In genomic region chr17:29979020-29979419, GRCm38 (mm10) we compare ENCODE assay signal across 23 mouse cellular contexts. TPM values are rescaled to one million over a fixed set of nuclear protein-coding genes. Genes with fewer than 3 reads are reported as not detected.
DNase-seq lines count a peak whose midpoint lies in the region; TF ChIP-seq lines count a peak whose summit lies in the region.
"Had no signal": no experiment of that assay in that cellular context is flagged by ENCODE, and none has a peak within 500 bp of the region (broad histone marks: within the 10 kb centered on the region; RNA-seq: fewer than 3 reads in every experiment).

No protein-coding gene starts in this region.

- no peak overlapping the region for H3K27ac ChIP-seq in heart, adult 2 months
- H3K27ac ChIP-seq: embryonic facial prominence, embryonic 12.5 days; forebrain, embryonic 12.5 days; hindbrain, embryonic 12.5 days; limb, embryonic 12.5 days; macrophage; neural tube, embryonic 13.5 days had no signal

- H3K36me3 ChIP-seq in heart, adult 2 months (ENCODE audit: control insufficient read depth, insufficient read depth, low read length) = no peaks in the 10 kb centered on the region
- H3K36me3 ChIP-seq: embryonic facial prominence, embryonic 12.5 days; forebrain, embryonic 12.5 days; hindbrain, embryonic 12.5 days; limb, embryonic 12.5 days; neural tube, embryonic 13.5 days had no signal

- TF ChIP-seq EP300 in heart, adult 2 months (IDR thresholded peaks at IDR 0.05; ENCODE audit: insufficient read depth, low read depth, low read length) = no peak

- no peak for TF ChIP-seq POLR2A in heart, adult 2 months (IDR thresholded peaks at IDR 0.05; ENCODE audit: insufficient read depth, low read depth, low read length)

- TF ChIP-seq CTCF in heart, adult 2 months (IDR thresholded peaks at IDR 0.05) = no peak

- no peaks in the 10 kb centered on the region for H3K79me2 ChIP-seq in heart, adult 2 months (replicated peaks; ENCODE audit: control insufficient read depth, insufficient read depth, low read length)

- intact Hi-C loops in heart, adult 2 months (cut with DNase I) = loop anchor here (10.0 kb wide), 2 partner anchors 216 to 276 kb away; no protein-coding TSS in a partner anchor

- H3K9ac ChIP-seq in heart, adult 2 months (ENCODE audit: low read depth, low read length) = no peak overlapping the region
- H3K9ac ChIP-seq: embryonic facial prominence, embryonic 12.5 days; forebrain, embryonic 12.5 days; hindbrain, embryonic 12.5 days; limb, embryonic 12.5 days; liver, postnatal 0 days; neural tube, embryonic 13.5 days had no signal

- H3K27me3 ChIP-seq in heart, adult 2 months (ENCODE audit: control insufficient read depth, insufficient read depth, low read length) = no peaks in the 10 kb centered on the region
- H3K27me3 ChIP-seq: embryonic facial prominence, embryonic 12.5 days; hindbrain, embryonic 12.5 days; neural tube, embryonic 13.5 days had no signal

- peak; percentile 57 for DNase-seq in gastrocnemius, adult 18-20 months (ENCODE audit: low spot score)
- no peak for DNase-seq in gastrocnemius, adult 8-10 months (ENCODE audit: low spot score in 2 of 2)
- DNase-seq in heart, postnatal 4 days = peak; percentile 33
- no peak for DNase-seq in heart, adult 2 months
- DNase-seq in 3T3-L1 (ENCODE audit: low read depth, low spot score) = peak; percentile 62
- DNase-seq in large intestine, adult 2 months (ENCODE audit: low read depth, low spot score) = peak; percentile 52
- no peak for DNase-seq in left cerebral cortex, adult 18-20 months (ENCODE audit: low spot score in 2 of 2)
- DNase-seq: cerebellum, adult 18-20 months; cerebellum, postnatal 14 days; kidney, postnatal 10 days; layer of hippocampus, adult 9-11 months; liver, postnatal 0 days; retina, postnatal 1 day; right cerebral cortex, postnatal 25 days; thymus, postnatal 25 days had no signal

- no peaks in the 10 kb centered on the region; the same call in 1 of the 2 replicates for H3K4me1 ChIP-seq in heart, adult 2 months (ENCODE audit: control insufficient read depth, insufficient read depth, low read length)
- H3K4me1 ChIP-seq: forebrain, embryonic 12.5 days; limb, embryonic 12.5 days had no signal

- 34% methylated on average over 4 of the region's 4 CpGs for WGBS in heart, adult 2 months
- 17% methylated on average over 4 of the region's 4 CpGs for WGBS in large intestine, adult 2 months

- H3K4me3 ChIP-seq in heart, adult 2 months = no peak overlapping the region
- H3K4me3 ChIP-seq: embryonic facial prominence, embryonic 12.5 days; erythroblast, embryonic 14.5 days; forebrain, embryonic 12.5 days; hindbrain, embryonic 12.5 days; limb, embryonic 12.5 days; myocyte; neural tube, embryonic 13.5 days had no signal

RNA-seq across cellular contexts. Expression of gene Mdga1, which starts 9.1 kb away (rescaled TPM):
- 10 to 100 TPM; 26.5 to 32.8 TPM for total RNA-seq in gastrocnemius, adult 18-20 months (2021)
- 10 to 100 TPM; 12.1 to 28.3 (median 24.5) TPM for total RNA-seq in gastrocnemius, adult 8-10 months (2022)
- total RNA-seq in heart, postnatal 4 days (2021) = 10 to 100 TPM; 16.9 to 17.3 TPM
- 10 to 100 TPM; 13.4 to 15.4 TPM for total RNA-seq in heart, adult 2 months (2021)
- 26.3 and 26.4 TPM in 2 replicates for polyA plus RNA-seq in heart, adult 2 months (2012; rRNA removed)
- 1.2 and 1.4 TPM in 2 replicates for polyA plus RNA-seq in large intestine, adult 2 months (2012; rRNA removed)
- total RNA-seq in left cerebral cortex, adult 18-20 months (2021) = 10 to 100 TPM; 25.1 to 25.6 TPM

RNA-seq across cellular contexts. Expression of gene Zfand3, which starts 25.5 kb away (rescaled TPM):
- total RNA-seq in gastrocnemius, adult 18-20 months (2021) = 100 to 1,000 TPM; 211 to 216 TPM
- 100 to 1,000 TPM; 209 to 234 (median 219) TPM for total RNA-seq in gastrocnemius, adult 8-10 months (2022)
- total RNA-seq in heart, postnatal 4 days (2021) = 100 to 1,000 TPM; 145 to 149 TPM
- 100 to 1,000 TPM; 130 to 149 TPM for total RNA-seq in heart, adult 2 months (2021)
- polyA plus RNA-seq in heart, adult 2 months (2012; rRNA removed) = 106 and 127 TPM in 2 replicates
- polyA plus RNA-seq in large intestine, adult 2 months (2012; rRNA removed) = 59.3 and 63.1 TPM in 2 replicates
- total RNA-seq in left cerebral cortex, adult 18-20 months (2021) = 100 to 1,000 TPM; 108 to 109 TPM

Comparison
In these comparisons a context has a peak if more than half of its experiments do, and no peak if none do; other contexts are left out.
1. DNase-seq: peak in gastrocnemius, adult 18-20 months (single experiment), heart, postnatal 4 days (single experiment), 3T3-L1 (single experiment) and large intestine, adult 2 months (single experiment); none in gastrocnemius, adult 8-10 months (0 of 2), heart, adult 2 months (0 of 2) and left cerebral cortex, adult 18-20 months (0 of 2).